Mouse (Mus musculus) spleen, postnatal 36 days (tissue): ENCODE data around the gene Ppp1r12a.

Experiments used
- DNase-seq, 2 experiments: peaks; one replicate each; pipeline ENCODE4 v3.0.0; 2022; ENCODE audit warnings: low spot score in 2 of 2, mixed read lengths in 1 of 2

Gene Ppp1r12a

GRCm38 (mm10) chr10:108161261-108162256 is at the start of gene Ppp1r12a:
Gene Ppp1r12a, plus strand, starts transcription at chr10:108162193.
- DNase-seq, result peak; percentile 94 to 96

- DNase-seq, result no peak
Observed at GRCm38 (mm10) chr10:108113361-108114237, 48.4 kb upstream of the Ppp1r12a start.

GRCm38 (mm10) chr10:108118200-108119163 is 43.5 kb upstream of the Ppp1r12a start:
- peak in 1 of 2 experiments; percentile 4 for DNase-seq

- DNase-seq, result no peak
Observed at GRCm38 (mm10) chr10:108119416-108119815, 42.6 kb upstream of the Ppp1r12a start.

GRCm38 (mm10) chr10:108124934-108125599 is 36.9 kb upstream of the Ppp1r12a start:
- no peak for DNase-seq

- DNase-seq, result no peak
Observed at GRCm38 (mm10) chr10:108129167-108129566, 32.8 kb upstream of the Ppp1r12a start.

- no peak for DNase-seq
Observed at GRCm38 (mm10) chr10:108131858-108132257, 30.1 kb upstream of the Ppp1r12a start.

GRCm38 (mm10) chr10:108133253-108133652 is 28.7 kb upstream of the Ppp1r12a start:
- no peak for DNase-seq

GRCm38 (mm10) chr10:108133745-108134144 is 28.2 kb upstream of the Ppp1r12a start:
- no peak for DNase-seq

- no peak for DNase-seq
Observed at GRCm38 (mm10) chr10:108138347-108138746, 23.6 kb upstream of the Ppp1r12a start.

- DNase-seq, result no peak
Observed at GRCm38 (mm10) chr10:108139788-108140187, 22.2 kb upstream of the Ppp1r12a start.

- no peak for DNase-seq
Observed at GRCm38 (mm10) chr10:108140742-108141141, 21.3 kb upstream of the Ppp1r12a start.

- DNase-seq, result no peak
Observed at GRCm38 (mm10) chr10:108143991-108144525, 17.9 kb upstream of the Ppp1r12a start.

- no peak for DNase-seq
Observed at GRCm38 (mm10) chr10:108145701-108146100, 16.3 kb upstream of the Ppp1r12a start.

GRCm38 (mm10) chr10:108147031-108147430 is 15.0 kb upstream of the Ppp1r12a start:
- no peak for DNase-seq

GRCm38 (mm10) chr10:108153301-108153700 is 8.7 kb upstream of the Ppp1r12a start:
- no peak for DNase-seq

GRCm38 (mm10) chr10:108155042-108155686 is 6.8 kb upstream of the Ppp1r12a start:
- DNase-seq, result no peak

- DNase-seq, result peak; percentile 24 to 30
Observed at GRCm38 (mm10) chr10:108155687-108156067, 6.3 kb upstream of the Ppp1r12a start.

- no peak for DNase-seq
Observed at GRCm38 (mm10) chr10:108156128-108156527, 5.9 kb upstream of the Ppp1r12a start.

- no peak for DNase-seq
Observed at GRCm38 (mm10) chr10:108159002-108159401, 3.0 kb upstream of the Ppp1r12a start.
